Mouse (Mus musculus) testis, adult 2 months (tissue): ENCODE results near the gene Pmfbp1. TPM values are rescaled to one million over a fixed set of nuclear protein-coding genes. Genes with fewer than 3 reads are reported as not detected.

Experiments used
- H3K27ac ChIP-seq: fragments of 200-500 bp; 2 replicates; pipeline ENCODE4 v1.5.1; 2012; ENCODE audit warnings: low read depth, low read length; ENCODE audit not compliant: control insufficient read depth, insufficient read depth
- H3K27me3 ChIP-seq: fragments of 200-500 bp; 2 replicates; pipeline ENCODE4 v1.6.1; 2012; ENCODE audit warnings: mild to moderate bottlenecking, low read length, moderate library complexity; ENCODE audit not compliant: control insufficient read depth, insufficient read depth
- H3K36me3 ChIP-seq: fragments of 200-500 bp; 2 replicates; pipeline ENCODE4 v1.6.1; 2012; ENCODE audit warnings: mild to moderate bottlenecking, low read length; ENCODE audit not compliant: control insufficient read depth, insufficient read depth
- H3K4me1 ChIP-seq: fragments of 200-500 bp; 2 replicates; pipeline ENCODE4 v1.6.1; 2012; ENCODE audit warnings: low read length; ENCODE audit not compliant: control insufficient read depth, insufficient read depth
- H3K4me3 ChIP-seq: fragments of 200-500 bp; 2 replicates; pipeline ENCODE4 v1.5.1; 2012; ENCODE audit warnings: low read depth, mild to moderate bottlenecking, low read length, moderate library complexity, mixed read lengths; ENCODE audit not compliant: control insufficient read depth
- CTCF ChIP-seq: fragments of 200-500 bp; IDR thresholded peaks from 2 replicates; pipeline ENCODE4 v1.5.1; 2012; ENCODE audit warnings: low read depth, mild to moderate bottlenecking, inconsistent platforms, low read length, moderate library complexity; ENCODE audit not compliant: control insufficient read depth, insufficient read depth, insufficient replicate concordance
- POLR2A ChIP-seq: fragments of 200-500 bp; IDR thresholded peaks from 2 replicates; pipeline ENCODE4 v1.6.1; 2012; ENCODE audit warnings: low read depth, mild to moderate bottlenecking, inconsistent platforms, low read length, moderate library complexity; ENCODE audit not compliant: control insufficient read depth
- polyA plus RNA-seq: library from polyadenylated mRNA; depleted of rRNA; stranded (reverse); fragments of >200 nt; gene quantifications from 2 replicates; pipeline ENCODE4 v1.2.3, GENCODE M21; 2012

Pmfbp1 gene
- polyA plus RNA-seq, 1 experiment, result 108 TPM

- Histone ChIP-seq H3K27ac (no peak overlapping the region), H3K4me3 (no peak overlapping the region), H3K27me3 (no peaks in the 10 kb centered on the region), H3K4me1 (peaks cover 3% of the 10 kb centered on the region), H3K36me3 (no peaks in the 10 kb centered on the region)
- TF ChIP-seq POLR2A (no peak), CTCF (no peak)
These were observed 18.4 kb upstream of the Pmfbp1 start for GRCm38 (mm10) chr8:109475436-109475835.

- Histone ChIP-seq H3K4me1 (peaks cover 3% of the 10 kb centered on the region), H3K4me3 (no peak overlapping the region), H3K27ac (no peak overlapping the region)
These were observed 15.2 kb upstream of the Pmfbp1 start for GRCm38 (mm10) chr8:109478586-109478985.

GRCm38 (mm10) chr8:109484741-109485140 lies 9.1 kb upstream of the Pmfbp1 start:
- TF ChIP-seq POLR2A (no peak), CTCF (no peak)
- H3K36me3 ChIP-seq, result no peaks in the 10 kb centered on the region
- peaks cover 7% of the 10 kb centered on the region for H3K4me1 ChIP-seq
- H3K4me3 ChIP-seq, result no peak overlapping the region
- no peaks in the 10 kb centered on the region for H3K27me3 ChIP-seq
- no peak overlapping the region for H3K27ac ChIP-seq

More at GRCm38 (mm10) chr8:109478586-109478985, 15.2 kb upstream of the Pmfbp1 start:
- no peaks in the 10 kb centered on the region for H3K36me3 ChIP-seq
- no peaks in the 10 kb centered on the region for H3K27me3 ChIP-seq
- TF ChIP-seq CTCF (no peak), POLR2A (no peak)

- no peaks in the 10 kb centered on the region for H3K36me3 ChIP-seq
- no peak overlapping the region for H3K4me3 ChIP-seq
- H3K4me1 ChIP-seq, result peaks cover 6% of the 10 kb centered on the region
- no peaks in the 10 kb centered on the region for H3K27me3 ChIP-seq
- no peak for TF ChIP-seq CTCF
- no peak for TF ChIP-seq POLR2A
- H3K27ac ChIP-seq, result no peak overlapping the region
These were observed 8.3 kb upstream of the Pmfbp1 start for GRCm38 (mm10) chr8:109485530-109485929.

- TF ChIP-seq POLR2A, result no peak
- TF ChIP-seq CTCF, result no peak
- no peak overlapping the region for H3K27ac ChIP-seq
- H3K36me3 ChIP-seq, result no peaks in the 10 kb centered on the region
- no peaks in the 10 kb centered on the region for H3K27me3 ChIP-seq
- peak overlapping the region; percentile 20; the same call in 1 of the 2 replicates for H3K4me3 ChIP-seq
- no peaks in the 10 kb centered on the region for H3K4me1 ChIP-seq
These were observed 1.0 kb upstream of the Pmfbp1 start for GRCm38 (mm10) chr8:109492785-109493184.

- TF ChIP-seq POLR2A (no peak), CTCF (no peak)
- H3K27me3 ChIP-seq, result no peaks in the 10 kb centered on the region
- H3K36me3 ChIP-seq, result no peaks in the 10 kb centered on the region
These were observed 774 bp downstream of the Pmfbp1 start for GRCm38 (mm10) chr8:109494601-109495000.

GRCm38 (mm10) chr8:109497431-109497830 lies 3.6 kb downstream of the Pmfbp1 start:
- no peaks in the 10 kb centered on the region for H3K4me1 ChIP-seq
- H3K36me3 ChIP-seq, result no peaks in the 10 kb centered on the region
- H3K4me3 ChIP-seq, result no peak overlapping the region; the same call in 1 of the 2 replicates
- no peak overlapping the region for H3K27ac ChIP-seq
- TF ChIP-seq POLR2A (no peak), CTCF (no peak)
- H3K27me3 ChIP-seq, result no peaks in the 10 kb centered on the region

More at GRCm38 (mm10) chr8:109494601-109495000, 774 bp downstream of the Pmfbp1 start:
- no peaks in the 10 kb centered on the region for H3K4me1 ChIP-seq
- H3K27ac ChIP-seq, result no peak overlapping the region
- peak overlapping the region; percentile 70 for H3K4me3 ChIP-seq

- no peak overlapping the region for H3K27ac ChIP-seq
- no peak for TF ChIP-seq CTCF
- no peak for TF ChIP-seq POLR2A
- no peaks in the 10 kb centered on the region for H3K27me3 ChIP-seq
- H3K4me1 ChIP-seq, result no peaks in the 10 kb centered on the region
- no peak overlapping the region for H3K4me3 ChIP-seq
- H3K36me3 ChIP-seq, result no peaks in the 10 kb centered on the region
These were observed 5.3 kb downstream of the Pmfbp1 start for GRCm38 (mm10) chr8:109499009-109499717.
